Mouse (Mus musculus): Measurements from ENCODE around the gene Ide.

DNA sequence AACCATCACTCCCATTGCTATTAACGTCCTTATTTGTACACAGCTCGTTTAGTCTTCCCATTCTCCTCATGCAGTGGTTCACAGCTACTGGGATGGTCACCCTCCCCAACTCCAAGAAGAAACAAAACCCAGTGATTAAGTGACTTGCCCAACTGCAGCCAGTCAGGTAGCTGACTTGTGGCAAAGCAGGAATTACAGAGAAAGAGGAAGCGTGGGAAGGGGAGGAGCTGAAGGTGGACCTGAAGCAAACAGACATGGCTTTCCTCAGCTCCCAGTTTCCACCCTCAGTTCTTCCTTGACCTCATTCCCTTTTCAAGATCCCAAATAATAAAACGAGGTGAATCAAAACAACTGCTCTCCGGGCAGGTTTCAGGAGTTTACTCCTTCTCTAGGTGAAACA lies 2.8 kb upstream of the Ide start:
- TF ChIP-seq CTCF (conservative IDR thresholded peaks at IDR 0.05; ENCODE audit: insufficient read depth, insufficient read length, low read depth, low read length), result no peak
- TF ChIP-seq POLR2A (IDR thresholded peaks at IDR 0.05; ENCODE audit: low read depth, low read length), result no peak
